Mouse (Mus musculus) heart, adult 2 months (tissue): ENCODE measurements around the gene Scd3. TPM values are rescaled to one million over a fixed set of nuclear protein-coding genes. Genes with fewer than 3 reads are reported as not detected.
A peak's percentile ranks its signal among the peaks of the same experiment; 100 is the strongest.

ENCODE experiments used
- DNase-seq, 2 experiments: peaks; one replicate each; pipeline ENCODE4 v3.0.0; 2021
- H3K27ac ChIP-seq: fragments of 200-600 bp; 2 replicates; pipeline ENCODE4 v1.8.1; 2022
- H3K27me3 ChIP-seq: fragments of 200-500 bp; 2 replicates; pipeline ENCODE4 v1.6.1; 2012; ENCODE audit warnings: mild to moderate bottlenecking, low read length, inconsistent platforms, mixed read lengths; ENCODE audit not compliant: control insufficient read depth, insufficient read depth
- H3K36me3 ChIP-seq: fragments of 200-500 bp; 2 replicates; pipeline ENCODE4 v1.6.1; 2012; ENCODE audit warnings: low read length, inconsistent platforms; ENCODE audit not compliant: control insufficient read depth, insufficient read depth
- H3K4me1 ChIP-seq: fragments of 200-500 bp; 2 replicates; pipeline ENCODE4 v1.6.1; 2011; ENCODE audit warnings: low read length; ENCODE audit not compliant: control insufficient read depth, insufficient read depth
- H3K4me3 ChIP-seq: fragments of 200-600 bp; 2 replicates; pipeline ENCODE4 v1.8.1; 2022
- H3K79me2 ChIP-seq: fragments of 200-500 bp; replicated peaks from 2 replicates; pipeline ENCODE4 v1.6.1; 2012; ENCODE audit warnings: mild to moderate bottlenecking, inconsistent platforms, low read length, moderate library complexity, mixed read lengths; ENCODE audit not compliant: control insufficient read depth, insufficient read depth
- H3K9ac ChIP-seq: fragments of 200-500 bp; 2 replicates; pipeline ENCODE4 v1.6.1; 2012; ENCODE audit warnings: low read depth, mild to moderate bottlenecking, control low read depth, inconsistent platforms, low read length, mixed read lengths
- CTCF ChIP-seq: fragments of 200-600 bp; IDR thresholded peaks from 2 replicates; pipeline ENCODE4 v1.8.1; 2022; ENCODE audit warnings: antibody characterized with exemption, mild to moderate bottlenecking, moderate library complexity
- EP300 ChIP-seq: fragments of 200-500 bp; IDR thresholded peaks from 2 replicates; pipeline ENCODE4 v1.6.1; 2011; ENCODE audit warnings: low read depth, low read length, control low read depth; ENCODE audit not compliant: insufficient read depth
- POLR2A ChIP-seq: fragments of 200-500 bp; IDR thresholded peaks from 2 replicates; pipeline ENCODE4 v1.6.1; 2011; ENCODE audit warnings: mild to moderate bottlenecking, low read depth, low read length, control low read depth; ENCODE audit not compliant: insufficient read depth
- WGBS: fragments of 180-500 bp; shearing (Covaris S2); methylation state at CpG from one replicate; pipeline ENCODE4 v1.1.7; 2018; 5-methylcytosine and 5-hydroxymethylcytosine counted together
- intact Hi-C: fragments of 180-260 bp; cut with DNase I; formaldehyde crosslinking; loops from one replicate; pipeline ENCODE4 v1.15.1; 2025
- long read RNA-seq: library from polyadenylated mRNA; stranded (forward); transcript quantifications from one replicate; pipeline ENCODE4 v2.0.0, GENCODE M21; 2021
- polyA plus RNA-seq: library from polyadenylated mRNA; depleted of rRNA; stranded (reverse); fragments of >200 nt; gene quantifications from 2 replicates; pipeline ENCODE4 v1.2.3, GENCODE M21; 2012; rRNA removed
- total RNA-seq, 2 experiments: library from RNA; stranded (reverse); gene quantifications; 2 replicates each; pipeline ENCODE4 v1.2.3; 2021

Scd3 gene
- total RNA-seq (under 1 TPM in 1 of 2 experiments, not detected in 1; 0.13 TPM), polyA plus RNA-seq (0.37 TPM in 1 of 2 replicates, not detected in the other)
- long read RNA-seq: 0 reads

DNA sequence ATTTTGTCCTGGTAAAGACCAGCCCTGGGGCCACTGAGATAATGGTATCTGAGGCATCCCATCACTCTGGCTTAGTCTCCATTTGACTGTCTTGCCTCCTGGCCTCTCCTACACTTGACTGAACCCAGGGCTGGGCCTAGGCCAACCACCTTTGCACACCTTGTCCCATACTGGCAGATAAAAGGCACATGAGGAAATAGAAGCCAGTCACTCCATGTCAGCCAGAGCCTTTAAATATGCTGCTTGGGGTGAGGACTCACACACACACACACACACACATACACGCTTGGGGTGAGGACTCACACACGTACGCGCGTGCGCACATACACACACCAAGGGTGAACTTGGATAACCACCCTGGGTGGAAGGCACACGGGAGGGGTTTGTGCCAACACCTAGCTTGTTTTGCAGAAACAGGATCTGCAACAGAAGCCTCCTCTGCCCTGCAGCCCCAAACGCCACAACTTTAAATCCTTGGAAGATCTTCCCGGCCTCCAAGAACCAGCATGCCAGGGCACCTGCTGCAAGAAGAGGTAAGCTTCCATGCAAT is at the start of gene Scd3:
TSS of gene Scd3 (plus strand) at position 255 of the 550 bp plus-strand sequence.
- TF ChIP-seq POLR2A (no peak), CTCF (no peak), EP300 (no peak)
- H3K9ac ChIP-seq: no peak within 1 kb of the TSS
- DNase-seq: no peak
- H3K27ac ChIP-seq: no peak within 1 kb of the TSS
- H3K79me2 ChIP-seq: no peaks in the 10 kb centered on the region
- no peaks in the 10 kb centered on the region for H3K27me3 ChIP-seq
- no peaks in the 10 kb centered on the region for H3K36me3 ChIP-seq
- no peaks in the 10 kb centered on the region for H3K4me1 ChIP-seq
- H3K4me3 ChIP-seq: no peak within 1 kb of the TSS
- intact Hi-C loops: no loop called here
- WGBS: 93% methylated on average over 9 of the region's 9 CpGs

DNA sequence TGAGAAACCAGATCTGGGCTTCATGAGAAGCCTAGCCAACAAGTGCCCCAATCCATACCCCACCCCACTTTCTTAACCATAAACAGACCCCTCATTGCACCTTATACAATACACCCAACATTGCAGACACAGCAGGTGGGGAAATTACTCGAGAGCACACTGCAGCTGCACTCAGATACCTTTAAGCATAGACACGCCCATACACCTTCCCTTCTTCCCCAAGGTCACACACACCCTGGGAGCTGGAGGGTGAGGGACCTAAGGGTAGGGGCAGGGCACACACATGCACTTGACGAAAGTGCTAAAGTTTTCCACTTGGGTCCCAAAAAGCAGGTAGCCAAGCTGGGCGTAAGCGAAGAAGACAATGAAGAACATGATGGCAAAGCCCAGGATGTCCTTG is 49.3 kb upstream of the Scd3 start:
- no peak overlapping the region for H3K9ac ChIP-seq
- DNase-seq: no peak
- no peaks in the 10 kb centered on the region for H3K36me3 ChIP-seq
- TF ChIP-seq POLR2A (no peak), EP300 (no peak), CTCF (no peak)
- H3K27me3 ChIP-seq: peaks cover 2% of the 10 kb centered on the region; the same call in 1 of the 2 replicates
- no peaks in the 10 kb centered on the region for H3K4me1 ChIP-seq
- 72% methylated on average over 5 of the region's 5 CpGs for WGBS
- intact Hi-C loops: no loop called here
- H3K4me3 ChIP-seq: no peak overlapping the region
- no peaks in the 10 kb centered on the region for H3K79me2 ChIP-seq
- no peak overlapping the region for H3K27ac ChIP-seq

DNA sequence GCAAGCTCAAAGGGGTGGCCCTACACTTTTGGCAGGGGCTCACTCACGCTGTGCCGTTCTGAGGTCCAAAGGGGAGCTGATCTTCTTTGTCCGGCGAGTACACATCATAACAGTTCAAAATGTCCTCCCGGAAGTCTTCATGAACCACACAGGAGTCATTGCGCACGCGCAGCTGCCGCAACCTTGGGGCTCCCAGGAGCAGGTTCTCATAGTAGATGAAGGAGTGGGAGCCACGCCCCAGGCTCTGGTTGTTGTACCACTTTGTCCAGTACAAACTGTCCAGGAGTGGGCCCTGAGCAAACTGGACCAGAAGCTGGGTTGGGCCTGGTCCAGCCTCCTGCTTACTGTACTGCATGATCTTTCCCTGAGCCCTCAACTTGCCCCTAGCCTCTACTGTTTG is 46.1 kb upstream of the Scd3 start:
- no peaks in the 10 kb centered on the region for H3K4me1 ChIP-seq
- H3K27me3 ChIP-seq: peaks cover 2% of the 10 kb centered on the region; the same call in 1 of the 2 replicates
- no peak overlapping the region for H3K27ac ChIP-seq
- WGBS: 85% methylated on average over 10 of the region's 10 CpGs
- H3K36me3 ChIP-seq: no peaks in the 10 kb centered on the region
- DNase-seq: no peak
- TF ChIP-seq POLR2A (no peak), CTCF (no peak), EP300 (no peak)
- H3K4me3 ChIP-seq: no peak overlapping the region
- H3K9ac ChIP-seq: no peak overlapping the region
- no peaks in the 10 kb centered on the region for H3K79me2 ChIP-seq
- intact Hi-C loops: no loop called here

DNA sequence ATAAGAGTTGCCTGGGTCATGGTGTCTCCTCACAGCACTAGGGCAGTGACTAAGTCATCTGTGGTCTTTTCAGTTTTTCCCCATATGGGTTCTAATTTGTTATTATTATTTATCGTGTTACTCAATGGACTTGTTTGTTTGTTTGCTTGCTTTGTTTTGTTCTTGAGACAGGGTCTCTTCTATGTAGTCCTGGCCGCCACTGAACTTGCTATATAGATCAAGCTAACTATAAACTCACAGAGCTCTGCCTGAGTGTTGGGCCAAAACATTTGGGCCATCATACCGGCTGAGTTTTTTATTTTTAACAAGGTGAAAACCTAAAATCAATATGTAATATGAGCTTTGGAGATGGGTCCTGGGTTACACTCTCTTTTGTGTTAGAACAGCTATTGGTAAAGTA is 43.7 kb upstream of the Scd3 start:
- 78% methylated on average over 3 of the region's 3 CpGs for WGBS
- Histone ChIP-seq H3K4me3 (no peak overlapping the region), H3K27me3 (peaks cover 2% of the 10 kb centered on the region; the same call in 1 of the 2 replicates), H3K79me2 (no peaks in the 10 kb centered on the region), H3K4me1 (no peaks in the 10 kb centered on the region), H3K36me3 (no peaks in the 10 kb centered on the region), H3K27ac (no peak overlapping the region), H3K9ac (no peak overlapping the region)
- DNase-seq: no peak
- intact Hi-C loops: no loop called here
- TF ChIP-seq EP300: no peak
- TF ChIP-seq CTCF: no peak
- TF ChIP-seq POLR2A: no peak

DNA sequence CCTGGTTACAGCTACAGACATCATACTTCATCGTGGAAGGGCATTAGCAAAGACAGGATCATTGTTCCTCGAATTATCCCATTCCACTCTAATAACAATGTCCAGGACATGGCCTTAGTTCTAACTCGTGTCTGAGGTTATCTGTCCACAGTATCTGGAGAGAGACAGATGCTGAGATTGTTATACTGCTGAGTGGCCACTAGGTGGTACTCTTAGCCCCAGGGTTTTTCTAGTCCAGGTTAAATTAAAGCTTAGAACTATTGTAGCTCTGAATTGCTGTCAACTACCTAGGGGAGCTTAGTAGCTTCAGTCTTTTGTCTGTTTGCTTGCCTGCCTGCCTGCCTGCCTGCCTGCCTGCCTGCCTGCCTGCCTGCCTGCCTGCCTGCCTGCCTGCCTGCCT is 41.6 kb upstream of the Scd3 start:
- DNase-seq: no peak
- Histone ChIP-seq H3K27ac (no peak overlapping the region), H3K4me3 (no peak overlapping the region), H3K36me3 (no peaks in the 10 kb centered on the region), H3K27me3 (no peaks in the 10 kb centered on the region), H3K4me1 (no peaks in the 10 kb centered on the region), H3K9ac (no peak overlapping the region), H3K79me2 (no peaks in the 10 kb centered on the region)
- WGBS: 8% methylated on average over 3 of the region's 3 CpGs
- TF ChIP-seq CTCF: peak; percentile 79
- no peak for TF ChIP-seq POLR2A
- TF ChIP-seq EP300: no peak
- intact Hi-C loops: loop anchor here (5.0 kb wide), 1 partner anchor 136 kb away; no protein-coding TSS in a partner anchor

DNA sequence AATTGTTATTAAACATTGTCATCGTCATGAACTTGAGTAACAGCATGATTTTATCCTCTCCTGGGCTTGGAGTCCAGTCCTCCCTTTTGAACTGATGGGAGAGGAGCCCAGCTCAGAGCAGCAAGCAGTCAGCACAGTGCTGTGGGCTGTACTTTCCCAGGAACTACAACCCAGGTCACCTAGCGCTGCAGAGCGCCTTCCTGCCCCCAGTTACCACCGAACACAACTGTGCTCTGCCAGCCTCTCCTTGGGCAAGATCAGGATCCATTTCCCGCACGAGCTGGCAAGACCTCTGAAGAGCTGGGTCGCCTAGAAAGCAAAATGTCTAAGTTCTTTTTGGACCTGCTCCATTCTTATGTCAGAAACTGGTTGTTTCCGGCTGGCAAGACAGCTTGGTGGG is 28.2 kb upstream of the Scd3 start:
- Histone ChIP-seq H3K36me3 (no peaks in the 10 kb centered on the region), H3K27ac (no peak overlapping the region), H3K27me3 (no peaks in the 10 kb centered on the region), H3K9ac (no peak overlapping the region), H3K4me1 (no peaks in the 10 kb centered on the region), H3K4me3 (no peak overlapping the region), H3K79me2 (no peaks in the 10 kb centered on the region)
- TF ChIP-seq EP300: no peak
- TF ChIP-seq POLR2A: no peak
- no peak for TF ChIP-seq CTCF
- intact Hi-C loops: no loop called here
- 47% methylated on average over 8 of the region's 8 CpGs for WGBS
- no peak for DNase-seq
